In genomic region chr17:5221041-5221440, GRCm38 (mm10) we compare ENCODE assay signal across 8 mouse cellular contexts.
DNase-seq lines count a peak whose midpoint lies in the region; ATAC-seq and TF ChIP-seq lines count a peak whose summit lies in the region.

No protein-coding gene starts in this region.

- H3K9me3 ChIP-seq in midbrain, embryonic 10.5 days (replicated peaks), result no peaks in the 10 kb centered on the region
- no peaks in the 10 kb centered on the region for H3K9me3 ChIP-seq in midbrain, embryonic 11.5 days (ENCODE audit: control insufficient read depth, low read length)
- no peaks in the 10 kb centered on the region for H3K9me3 ChIP-seq in limb, embryonic 10.5 days (replicated peaks)
- no peaks in the 10 kb centered on the region for H3K9me3 ChIP-seq in stomach, embryonic 16.5 days (replicated peaks; ENCODE audit: control insufficient read depth, low read length)

- WGBS in cerebellum, adult 2 months, result 42% methylated on average over 8 of the region's 8 CpGs
- 77% methylated on average over 8 of the region's 8 CpGs for whole genome bisulfite sequencing in midbrain, embryonic 10.5 days
- WGBS in midbrain, embryonic 11.5 days, result 73% methylated on average over 8 of the region's 8 CpGs
- 51% methylated on average over 8 of the region's 8 CpGs for WGBS in limb, embryonic 10.5 days
- 42% methylated on average over 8 of the region's 8 CpGs for WGBS in stomach, embryonic 16.5 days
- 75% methylated on average over 8 of the region's 8 CpGs for WGBS in thymus, adult 2 months

- no peak overlapping the region for H3K27ac ChIP-seq in cerebellum, adult 2 months (ENCODE audit: insufficient read depth, low read length)
- H3K27ac ChIP-seq in midbrain, embryonic 10.5 days (replicated peaks), result 0 out of 2 replicates have a peak overlapping the region, but pooled peaks have one; percentile 28
- no peak overlapping the region for H3K27ac ChIP-seq in midbrain, embryonic 11.5 days (ENCODE audit: low read depth, low read length)
- H3K27ac ChIP-seq in limb, embryonic 10.5 days, result peak overlapping the region; percentile 75
- H3K27ac ChIP-seq in stomach, embryonic 16.5 days (ENCODE audit: low read length), result peak overlapping the region; percentile 82
- no peak overlapping the region for H3K27ac ChIP-seq in thymus, adult 2 months (ENCODE audit: control insufficient read depth, insufficient read depth, low read length)

- H3K4me2 ChIP-seq in midbrain, embryonic 11.5 days, result no peak overlapping the region
- no peak overlapping the region for H3K4me2 ChIP-seq in stomach, embryonic 16.5 days (ENCODE audit: low read depth, low read length)

- peaks cover 32% of the 10 kb centered on the region for H3K4me1 ChIP-seq in cerebellum, adult 2 months (ENCODE audit: control insufficient read depth, insufficient read depth, low read length)
- peaks cover 35% of the 10 kb centered on the region for H3K4me1 ChIP-seq in midbrain, embryonic 10.5 days
- H3K4me1 ChIP-seq in midbrain, embryonic 11.5 days (ENCODE audit: control insufficient read depth, insufficient read depth, low read length), result no peaks in the 10 kb centered on the region
- H3K4me1 ChIP-seq in limb, embryonic 10.5 days, result peaks cover 88% of the 10 kb centered on the region
- peaks cover 38% of the 10 kb centered on the region for H3K4me1 ChIP-seq in stomach, embryonic 16.5 days (ENCODE audit: control insufficient read depth, insufficient read depth, low read length)
- H3K4me1 ChIP-seq in thymus, adult 2 months (replicated peaks; ENCODE audit: control insufficient read depth, insufficient read depth, low read length), result peaks cover 27% of the 10 kb centered on the region

- H3K36me3 ChIP-seq in midbrain, embryonic 10.5 days, result no peaks in the 10 kb centered on the region
- no peaks in the 10 kb centered on the region for H3K36me3 ChIP-seq in midbrain, embryonic 11.5 days (ENCODE audit: control insufficient read depth, insufficient read depth, low read length)
- no peaks in the 10 kb centered on the region for H3K36me3 ChIP-seq in limb, embryonic 10.5 days
- H3K36me3 ChIP-seq in stomach, embryonic 16.5 days (ENCODE audit: control insufficient read depth, insufficient read depth, low read length), result no peaks in the 10 kb centered on the region
- no peaks in the 10 kb centered on the region for H3K36me3 ChIP-seq in thymus, adult 2 months (ENCODE audit: control insufficient read depth, insufficient read depth, low read length)

- DNase-seq in cerebellum, postnatal 14 days, result peak; percentile 55 to 69
- no peak for DNase-seq in cerebellum, adult 2 months
- no peak for DNase-seq in midbrain, embryonic 10.5 days (ENCODE audit: low spot score)
- no peak for DNase-seq in midbrain, embryonic 11.5 days (ENCODE audit: low spot score, missing footprints)
- DNase-seq in limb, embryonic 10.5 days (ENCODE audit: low spot score), result no peak
- DNase-seq in thymus, adult 2 months, result no peak
- no peak for DNase-seq in spleen, postnatal 14 days (ENCODE audit: low spot score in 2 of 2)

- H3K4me3 ChIP-seq in cerebellum, adult 2 months (replicated peaks; ENCODE audit: insufficient read depth, low read depth, low read length), result no peak overlapping the region
- no peak overlapping the region for H3K4me3 ChIP-seq in midbrain, embryonic 10.5 days
- H3K4me3 ChIP-seq in midbrain, embryonic 11.5 days (ENCODE audit: low read depth, low read length), result no peak overlapping the region
- no peak overlapping the region for H3K4me3 ChIP-seq in limb, embryonic 10.5 days
- H3K4me3 ChIP-seq in stomach, embryonic 16.5 days (replicated peaks; ENCODE audit: low read length), result no peak overlapping the region
- H3K4me3 ChIP-seq in thymus, adult 2 months (ENCODE audit: control insufficient read depth, insufficient read depth, low read length), result no peak overlapping the region

- no peak for TF ChIP-seq CTCF in cerebellum, adult 2 months (IDR thresholded peaks at IDR 0.05; ENCODE audit: borderline replicate concordance, insufficient read depth, low read depth, low read length)
- TF ChIP-seq CTCF in thymus, adult 2 months (IDR thresholded peaks at IDR 0.05; ENCODE audit: borderline replicate concordance, control insufficient read depth, extremely low read depth, insufficient read depth, low read length, poor library complexity), result no peak

- no peaks in the 10 kb centered on the region for H3K27me3 ChIP-seq in cerebellum, adult 2 months (ENCODE audit: control insufficient read depth, insufficient read depth, low read length)
- H3K27me3 ChIP-seq in midbrain, embryonic 10.5 days (ENCODE audit: low read depth, poor library complexity, severe bottlenecking), result no peaks in the 10 kb centered on the region
- H3K27me3 ChIP-seq in midbrain, embryonic 11.5 days (ENCODE audit: control insufficient read depth, insufficient read depth, low read length), result no peaks in the 10 kb centered on the region
- no peaks in the 10 kb centered on the region for H3K27me3 ChIP-seq in limb, embryonic 10.5 days (ENCODE audit: low read depth, poor library complexity, severe bottlenecking)
- no peaks in the 10 kb centered on the region for H3K27me3 ChIP-seq in stomach, embryonic 16.5 days (ENCODE audit: control insufficient read depth, insufficient read depth, low read length)
- H3K27me3 ChIP-seq in thymus, adult 2 months (ENCODE audit: control insufficient read depth, insufficient read depth, low read length), result no peaks in the 10 kb centered on the region

- TF ChIP-seq POLR2A in cerebellum, adult 2 months (IDR thresholded peaks at IDR 0.05; ENCODE audit: borderline replicate concordance, insufficient read depth, low read length), result no peak
- no peak for TF ChIP-seq POLR2A in thymus, adult 2 months (IDR thresholded peaks at IDR 0.05; ENCODE audit: control insufficient read depth, extremely low read depth, insufficient read depth, low read length, poor library complexity)

- no peak overlapping the region for H3K9ac ChIP-seq in midbrain, embryonic 11.5 days (ENCODE audit: low read length)
- no peak overlapping the region for H3K9ac ChIP-seq in stomach, embryonic 16.5 days (ENCODE audit: low read length)

- no peak for ATAC-seq in midbrain, embryonic 11.5 days (ENCODE audit: low FRiP score)
- peak; percentile 66 for ATAC-seq in stomach, embryonic 16.5 days (ENCODE audit: insufficient read depth, low FRiP score)

Comparison
In these comparisons a context has a peak if more than half of its experiments do, and no peak if none do; other contexts are left out.
1. DNase-seq: peak in cerebellum, postnatal 14 days (2 of 2); none in cerebellum, adult 2 months (0 of 2), midbrain, embryonic 10.5 days (single experiment), midbrain, embryonic 11.5 days (single experiment), limb, embryonic 10.5 days (single experiment), thymus, adult 2 months (single experiment) and spleen, postnatal 14 days (0 of 2).
2. H3K27ac ChIP-seq: peak in midbrain, embryonic 10.5 days (single experiment), limb, embryonic 10.5 days (single experiment) and stomach, embryonic 16.5 days (single experiment); none in cerebellum, adult 2 months (single experiment), midbrain, embryonic 11.5 days (single experiment) and thymus, adult 2 months (single experiment).